Mouse (Mus musculus) ES-Bruce4 (cell line): ENCODE measurements around the gene Ints1. TPM values are rescaled to one million over a fixed set of nuclear protein-coding genes. Genes with fewer than 3 reads are reported as not detected.

ENCODE experiments used
- H3K27ac ChIP-seq: 2 replicates; pipeline ENCODE4 v1.5.1; 2012; ENCODE audit warnings: low read length, inconsistent platforms; ENCODE audit not compliant: insufficient read depth
- H3K27me3 ChIP-seq: 2 replicates; pipeline ENCODE4 v1.6.1; 2012; ENCODE audit warnings: mild to moderate bottlenecking, low read length, inconsistent platforms; ENCODE audit not compliant: control insufficient read depth, poor library complexity, insufficient read depth, severe bottlenecking
- H3K36me3 ChIP-seq: 2 replicates; pipeline ENCODE4 v1.6.1; 2012; ENCODE audit warnings: inconsistent platforms, mild to moderate bottlenecking, low read length, moderate library complexity; ENCODE audit not compliant: control insufficient read depth, poor library complexity, insufficient read depth, severe bottlenecking
- H3K4me1 ChIP-seq: one replicate; pipeline ENCODE4 v1.8.1; 2011; ENCODE audit warnings: low read length; ENCODE audit not compliant: control insufficient read depth, insufficient read depth
- H3K4me3 ChIP-seq: 2 replicates; pipeline ENCODE4 v1.5.1; 2011; ENCODE audit warnings: low read depth, mild to moderate bottlenecking, low read length
- H3K9ac ChIP-seq: 2 replicates; pipeline ENCODE4 v1.6.1; 2012; ENCODE audit warnings: low read depth, mild to moderate bottlenecking, inconsistent platforms; ENCODE audit not compliant: poor library complexity, severe bottlenecking
- H3K9me3 ChIP-seq: replicated peaks from 2 replicates; pipeline ENCODE4 v1.6.1; 2012; ENCODE audit warnings: mild to moderate bottlenecking, low read length, inconsistent platforms; ENCODE audit not compliant: control insufficient read depth, poor library complexity, insufficient read depth, severe bottlenecking
- CTCF ChIP-seq: IDR thresholded peaks from one replicate; pipeline ENCODE4 v1.8.1; 2011; ENCODE audit warnings: low read depth, low read length
- EP300 ChIP-seq: IDR thresholded peaks from 2 replicates; pipeline ENCODE4 v1.6.1; 2011; ENCODE audit warnings: low read depth, low read length; ENCODE audit not compliant: insufficient read depth
- POLR2A ChIP-seq: IDR thresholded peaks from one replicate; pipeline ENCODE4 v1.8.1; 2011; ENCODE audit warnings: low read length; ENCODE audit not compliant: insufficient read depth
- polyA plus RNA-seq: library from polyadenylated mRNA; stranded (reverse); fragments of >200 nt; gene quantifications from 2 replicates; pipeline ENCODE4 v1.2.4, GENCODE M21; 2011; ENCODE audit warnings: low read depth; ENCODE audit not compliant: missing spikeins, insufficient read depth, insufficient read length

The Ints1 gene
- polyA plus RNA-seq, 1 experiment, result 54.6 TPM

GRCm38 (mm10) chr5:139734016-139734415 lies 41.5 kb downstream of the Ints1 start:
- H3K4me3 ChIP-seq, result no peak overlapping the region
- no peak overlapping the region for H3K9ac ChIP-seq
- H3K27me3 ChIP-seq, result no peaks in the 10 kb centered on the region
- no peaks in the 10 kb centered on the region for H3K36me3 ChIP-seq
- no peaks in the 10 kb centered on the region for H3K4me1 ChIP-seq
- TF ChIP-seq POLR2A, result no peak
- no peak for TF ChIP-seq CTCF
- TF ChIP-seq EP300, result no peak
- H3K27ac ChIP-seq, result no peak overlapping the region
- no peaks in the 10 kb centered on the region for H3K9me3 ChIP-seq

- Histone ChIP-seq H3K4me1 (no peaks in the 10 kb centered on the region), H3K9ac (no peak overlapping the region), H3K4me3 (no peak overlapping the region), H3K27ac (no peak overlapping the region), H3K9me3 (no peaks in the 10 kb centered on the region), H3K36me3 (no peaks in the 10 kb centered on the region), H3K27me3 (no peaks in the 10 kb centered on the region)
- no peak for TF ChIP-seq CTCF
These were observed 42.8 kb downstream of the Ints1 start for GRCm38 (mm10) chr5:139732634-139733107.

GRCm38 (mm10) chr5:139730712-139731486 lies 44.6 kb downstream of the Ints1 start:
- TF ChIP-seq POLR2A (no peak), CTCF (no peak), EP300 (no peak)
- H3K9me3 ChIP-seq, result no peaks in the 10 kb centered on the region
- no peaks in the 10 kb centered on the region for H3K36me3 ChIP-seq
- no peaks in the 10 kb centered on the region for H3K27me3 ChIP-seq
- H3K27ac ChIP-seq, result no peak overlapping the region
- H3K4me3 ChIP-seq, result no peak overlapping the region
- H3K4me1 ChIP-seq, result no peaks in the 10 kb centered on the region
- no peak overlapping the region for H3K9ac ChIP-seq

GRCm38 (mm10) chr5:139727261-139727660 lies 48.2 kb downstream of the Ints1 start:
- Histone ChIP-seq H3K36me3 (no peaks in the 10 kb centered on the region), H3K4me1 (no peaks in the 10 kb centered on the region), H3K9ac (no peak overlapping the region), H3K27me3 (no peaks in the 10 kb centered on the region), H3K4me3 (no peak overlapping the region), H3K27ac (no peak overlapping the region), H3K9me3 (no peaks in the 10 kb centered on the region)
- TF ChIP-seq POLR2A (no peak), CTCF (no peak), EP300 (no peak)

GRCm38 (mm10) chr5:139726186-139726585 lies 49.3 kb downstream of the Ints1 start:
- Histone ChIP-seq H3K4me3 (no peak overlapping the region), H3K9ac (no peak overlapping the region), H3K27me3 (no peaks in the 10 kb centered on the region), H3K27ac (no peak overlapping the region), H3K4me1 (no peaks in the 10 kb centered on the region), H3K9me3 (no peaks in the 10 kb centered on the region), H3K36me3 (no peaks in the 10 kb centered on the region)
- TF ChIP-seq POLR2A (no peak), EP300 (no peak), CTCF (no peak)

- H3K9me3 ChIP-seq, result no peaks in the 10 kb centered on the region
- H3K36me3 ChIP-seq, result no peaks in the 10 kb centered on the region
- TF ChIP-seq CTCF (no peak), EP300 (no peak), POLR2A (no peak)
- H3K27ac ChIP-seq, result no peak overlapping the region
- no peaks in the 10 kb centered on the region for H3K27me3 ChIP-seq
- H3K9ac ChIP-seq, result no peak overlapping the region
- no peak overlapping the region for H3K4me3 ChIP-seq
- no peaks in the 10 kb centered on the region for H3K4me1 ChIP-seq
These were observed 50.9 kb downstream of the Ints1 start for GRCm38 (mm10) chr5:139724336-139725116.
